Mouse (Mus musculus) cortical plate, adult 2 months (tissue): ENCODE data around the gene Dstn. TPM values are rescaled to one million over a fixed set of nuclear protein-coding genes. Genes with fewer than 3 reads are reported as not detected.

Source experiments
- H3K27ac ChIP-seq: fragments of 200-500 bp; 2 replicates; pipeline ENCODE4 v1.5.1; 2012; ENCODE audit warnings: low read length, control low read depth, inconsistent platforms; ENCODE audit not compliant: insufficient read depth
- H3K4me1 ChIP-seq: fragments of 200-500 bp; 2 replicates; pipeline ENCODE4 v1.6.1; 2011; ENCODE audit warnings: low read length; ENCODE audit not compliant: control insufficient read depth, insufficient read depth
- H3K4me3 ChIP-seq: fragments of 200-500 bp; 2 replicates; pipeline ENCODE4 v1.5.1; 2011; ENCODE audit warnings: mild to moderate bottlenecking, low read length, control low read depth; ENCODE audit not compliant: insufficient read depth
- CTCF ChIP-seq: fragments of 200-500 bp; IDR thresholded peaks from 2 replicates; pipeline ENCODE4 v1.5.1; 2011; ENCODE audit warnings: mild to moderate bottlenecking, control low read depth, low read length; ENCODE audit not compliant: insufficient read depth; ENCODE audit errors: extremely low read depth
- POLR2A ChIP-seq: fragments of 200-500 bp; IDR thresholded peaks from 2 replicates; pipeline ENCODE4 v1.6.1; 2011; ENCODE audit warnings: mild to moderate bottlenecking, low read length, control low read depth; ENCODE audit not compliant: insufficient read depth; ENCODE audit errors: extremely low read depth
- polyA plus RNA-seq: library from polyadenylated mRNA; depleted of rRNA; stranded (reverse); fragments of >200 nt; gene quantifications from 2 replicates; pipeline ENCODE4 v1.2.3, GENCODE M21; 2012

Gene Dstn
- polyA plus RNA-seq, 1 experiment: 128 TPM

DNA sequence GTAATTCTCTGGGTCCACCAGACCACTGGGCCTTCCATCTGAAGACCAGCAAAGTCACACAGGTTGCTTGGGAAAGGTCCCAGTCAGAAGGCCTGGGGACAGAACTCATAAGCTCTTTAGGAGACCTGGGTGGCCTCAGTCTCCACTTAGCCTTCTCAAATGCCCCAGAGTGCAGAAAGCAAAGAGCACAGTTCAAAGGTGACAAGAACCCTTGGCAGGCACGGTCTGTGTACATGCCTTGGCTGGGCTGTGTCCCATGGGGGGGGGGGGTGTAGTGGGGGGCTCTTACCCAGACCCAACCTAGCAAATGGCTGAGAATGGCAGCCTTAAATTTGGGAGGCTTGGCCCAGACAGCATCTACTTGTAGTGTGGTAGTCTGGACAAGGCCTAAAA is 35.9 kb downstream of the Dstn start:
- TF ChIP-seq CTCF: no peak
- no peak for TF ChIP-seq POLR2A

DNA sequence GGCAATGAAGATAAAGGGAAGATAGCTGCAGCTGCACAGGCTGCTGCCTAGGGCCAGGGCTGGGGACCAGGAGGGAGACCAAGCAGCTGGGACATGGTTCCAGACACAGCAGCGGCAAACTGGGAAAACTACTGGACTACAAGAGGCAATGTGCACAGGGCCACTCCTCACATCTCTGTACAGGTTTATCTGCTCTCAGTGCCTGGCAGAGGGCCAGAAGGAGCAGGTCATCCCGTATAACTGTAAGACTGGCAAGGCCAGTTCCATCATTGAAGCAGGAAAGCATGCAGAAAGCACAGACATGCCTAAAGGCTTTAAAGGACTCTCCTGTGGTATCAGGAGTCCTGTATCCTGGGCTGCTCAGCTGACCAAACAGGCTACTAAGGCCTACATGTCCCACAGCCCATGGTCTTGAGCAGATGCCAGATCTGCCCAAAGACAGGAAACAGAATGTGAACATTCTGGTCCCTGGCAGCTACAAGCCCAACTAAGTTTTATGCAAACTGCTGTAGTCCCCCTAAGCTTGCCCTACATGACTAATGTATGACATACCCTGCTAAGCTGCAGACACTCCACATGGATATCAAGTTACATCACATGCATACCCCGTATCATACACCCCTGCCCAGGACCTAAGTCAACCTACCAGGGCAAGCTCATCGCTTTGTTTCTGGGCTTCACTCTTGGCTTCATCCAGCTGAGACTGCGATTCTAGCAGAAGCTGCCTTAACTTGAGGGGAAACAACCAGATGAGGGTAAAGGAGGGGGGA is 36.6 kb downstream of the Dstn start:
- no peak overlapping the region for H3K27ac ChIP-seq
- no peaks in the 10 kb centered on the region for H3K4me1 ChIP-seq
- no peak for TF ChIP-seq CTCF
- TF ChIP-seq POLR2A: no peak
- no peak overlapping the region for H3K4me3 ChIP-seq

More for the DNA sequence above, 35.9 kb downstream of the Dstn start:
- no peak overlapping the region for H3K4me3 ChIP-seq
- no peaks in the 10 kb centered on the region for H3K4me1 ChIP-seq
- no peak overlapping the region for H3K27ac ChIP-seq

DNA sequence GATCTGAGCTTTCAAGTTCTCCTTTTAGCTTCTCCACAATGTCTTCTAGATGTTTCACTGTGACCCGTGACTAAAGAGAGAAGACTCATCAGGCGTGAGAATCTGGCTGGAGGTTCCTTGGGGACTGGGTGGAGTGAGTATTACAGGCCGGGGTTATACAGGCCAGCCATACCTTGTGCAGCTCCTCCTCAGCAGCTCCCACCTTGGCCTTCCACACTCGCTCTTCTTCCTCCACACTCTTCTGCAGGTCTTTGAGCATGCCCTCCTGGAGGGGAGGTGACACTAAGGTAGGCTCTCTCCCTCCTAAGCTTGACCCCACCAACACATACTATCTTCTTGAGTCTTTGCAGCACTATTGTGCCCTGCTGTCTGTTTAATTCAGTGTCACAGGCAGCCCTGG is 38.8 kb downstream of the Dstn start:
- Histone ChIP-seq H3K27ac (no peak overlapping the region), H3K4me1 (no peaks in the 10 kb centered on the region), H3K4me3 (no peak overlapping the region)
- TF ChIP-seq CTCF: no peak
- no peak for TF ChIP-seq POLR2A

DNA sequence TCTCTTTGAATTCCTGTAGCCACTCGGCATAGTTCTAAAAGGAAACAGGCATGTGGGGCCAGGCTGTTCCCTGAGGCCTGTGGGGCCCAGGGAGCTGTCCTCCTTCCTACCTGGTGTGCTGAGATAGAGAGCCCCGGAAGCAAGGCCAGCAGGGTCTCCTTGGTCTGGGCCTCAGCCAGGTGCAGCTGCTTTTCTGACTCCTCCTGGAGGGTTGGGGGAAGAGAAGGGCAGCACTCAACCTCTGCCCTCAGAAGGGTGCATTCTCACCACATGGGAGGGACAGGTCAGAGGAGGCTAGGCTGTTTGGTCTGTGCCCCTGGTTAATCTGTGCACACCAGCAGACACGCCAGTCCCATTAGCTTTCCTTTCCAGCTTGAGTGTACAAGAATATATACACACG is 39.9 kb downstream of the Dstn start:
- no peaks in the 10 kb centered on the region for H3K4me1 ChIP-seq
- no peak overlapping the region for H3K27ac ChIP-seq
- H3K4me3 ChIP-seq: no peak overlapping the region
- no peak for TF ChIP-seq CTCF
- no peak for TF ChIP-seq POLR2A

GRCm38 (mm10) chr2:143955746-143956145 is 40.6 kb downstream of the Dstn start:
- Histone ChIP-seq H3K27ac (no peak overlapping the region), H3K4me3 (no peak overlapping the region), H3K4me1 (no peaks in the 10 kb centered on the region)
- no peak for TF ChIP-seq CTCF
- TF ChIP-seq POLR2A: no peak

DNA sequence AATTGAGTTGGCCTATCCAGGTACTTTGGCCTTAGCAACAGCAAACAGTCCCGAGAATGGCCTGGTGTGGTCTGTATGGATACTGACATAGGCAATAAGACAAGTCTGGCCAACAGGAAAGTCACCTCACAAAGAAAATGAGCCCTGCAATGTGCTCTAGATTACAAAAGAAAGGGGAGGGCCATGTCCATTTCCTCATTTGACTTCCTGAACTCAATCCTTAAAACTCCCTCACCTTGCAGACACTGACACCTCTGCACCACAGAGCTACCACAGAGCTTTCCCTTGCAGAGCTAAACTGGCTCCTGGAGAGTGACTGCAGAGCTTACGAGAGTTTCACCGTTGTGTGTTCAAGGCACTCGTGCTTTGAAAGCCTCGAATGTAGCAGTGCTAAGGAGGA is 47.1 kb downstream of the Dstn start:
- Histone ChIP-seq H3K4me3 (no peak overlapping the region), H3K27ac (no peak overlapping the region), H3K4me1 (no peaks in the 10 kb centered on the region)
- TF ChIP-seq CTCF (no peak), POLR2A (no peak)

DNA sequence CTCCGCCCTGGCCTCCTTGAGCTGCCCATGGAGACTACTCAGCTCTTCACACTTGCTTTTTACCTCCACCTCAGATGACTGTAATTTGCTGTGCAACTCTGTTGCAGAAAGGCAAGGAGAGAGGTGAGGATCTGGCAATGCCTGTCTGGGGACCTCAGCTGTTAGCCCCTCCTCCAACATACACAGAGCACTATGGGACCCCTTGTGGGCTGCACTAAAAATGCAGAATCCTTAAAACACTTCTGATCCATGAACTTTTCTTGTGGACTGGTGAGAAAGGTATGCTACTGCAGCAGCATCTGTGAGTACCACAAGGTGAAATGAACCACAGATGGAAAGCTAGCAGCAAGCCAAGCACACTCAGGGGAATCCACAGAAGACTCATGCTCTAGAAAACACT is 48.2 kb downstream of the Dstn start:
- TF ChIP-seq POLR2A (no peak), CTCF (no peak)
- H3K27ac ChIP-seq: no peak overlapping the region

DNA sequence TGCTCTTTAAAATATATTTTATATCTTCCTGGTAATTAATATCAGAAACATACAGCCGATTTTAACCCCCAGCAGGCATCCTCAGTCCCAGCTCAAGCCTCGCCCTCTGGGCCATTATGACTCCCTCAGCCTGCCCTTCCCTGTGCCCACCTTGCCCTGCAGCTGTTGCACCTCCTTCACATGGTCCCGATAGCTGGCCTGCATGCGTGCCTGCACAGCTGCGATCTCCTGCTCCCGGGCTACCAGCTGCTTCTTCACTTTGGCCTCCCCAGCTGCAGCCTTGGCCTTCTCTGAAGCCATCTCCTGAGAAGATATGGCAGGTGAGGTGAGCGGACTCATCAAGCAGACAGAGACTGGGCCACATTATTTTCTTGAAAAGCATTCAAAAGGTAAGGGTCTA is 54.1 kb downstream of the Dstn start:
- Histone ChIP-seq H3K4me3 (no peak overlapping the region), H3K4me1 (no peaks in the 10 kb centered on the region), H3K27ac (no peak overlapping the region)
- TF ChIP-seq POLR2A: no peak

More for the DNA sequence above, 48.2 kb downstream of the Dstn start:
- Histone ChIP-seq H3K4me3 (no peak overlapping the region), H3K4me1 (no peaks in the 10 kb centered on the region)

DNA sequence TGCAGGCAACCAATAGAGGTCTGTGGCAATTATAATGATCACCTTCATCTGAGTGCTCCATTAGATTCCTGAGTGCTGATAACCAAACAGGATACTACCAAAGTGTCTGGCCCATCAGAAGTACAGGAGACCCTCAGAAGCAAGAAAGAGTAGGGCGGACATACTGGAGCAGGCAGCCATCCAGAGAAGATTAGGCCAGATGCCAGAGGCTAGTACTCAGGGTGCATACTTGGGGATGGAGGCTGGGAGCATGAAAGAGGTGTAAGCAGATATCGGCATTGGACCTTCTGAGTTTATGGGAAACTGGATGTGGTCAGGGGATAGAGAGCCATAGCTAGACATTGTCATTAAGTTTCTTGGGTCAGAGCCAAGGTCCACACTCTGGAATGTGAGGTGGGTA is 55.7 kb downstream of the Dstn start:
- TF ChIP-seq POLR2A: no peak
- no peak for TF ChIP-seq CTCF

DNA sequence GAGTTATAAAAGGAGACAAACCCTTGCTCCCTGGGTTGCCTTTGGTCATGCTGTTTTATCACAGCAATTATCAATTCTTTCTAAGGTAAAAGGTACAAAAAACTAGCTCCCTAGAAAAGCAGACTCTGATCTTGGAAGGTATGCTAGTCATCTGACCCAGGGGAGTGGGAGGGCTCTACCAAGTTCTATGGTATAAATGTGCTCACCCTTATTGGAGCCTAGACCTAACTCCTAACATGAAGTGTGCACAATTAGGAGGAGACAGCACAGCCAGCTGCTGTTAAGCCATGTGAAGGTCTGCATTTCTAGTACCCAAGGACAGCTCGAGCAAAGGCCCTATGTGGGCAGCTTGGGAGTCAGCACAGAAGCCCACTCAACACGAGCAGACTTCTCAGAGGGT is 56.8 kb downstream of the Dstn start:
- Histone ChIP-seq H3K4me1 (no peaks in the 10 kb centered on the region), H3K27ac (no peak overlapping the region), H3K4me3 (no peak overlapping the region)
- TF ChIP-seq CTCF: no peak
- no peak for TF ChIP-seq POLR2A

More for the DNA sequence above, 55.7 kb downstream of the Dstn start:
- Histone ChIP-seq H3K27ac (no peak overlapping the region), H3K4me1 (no peaks in the 10 kb centered on the region), H3K4me3 (no peak overlapping the region)

DNA sequence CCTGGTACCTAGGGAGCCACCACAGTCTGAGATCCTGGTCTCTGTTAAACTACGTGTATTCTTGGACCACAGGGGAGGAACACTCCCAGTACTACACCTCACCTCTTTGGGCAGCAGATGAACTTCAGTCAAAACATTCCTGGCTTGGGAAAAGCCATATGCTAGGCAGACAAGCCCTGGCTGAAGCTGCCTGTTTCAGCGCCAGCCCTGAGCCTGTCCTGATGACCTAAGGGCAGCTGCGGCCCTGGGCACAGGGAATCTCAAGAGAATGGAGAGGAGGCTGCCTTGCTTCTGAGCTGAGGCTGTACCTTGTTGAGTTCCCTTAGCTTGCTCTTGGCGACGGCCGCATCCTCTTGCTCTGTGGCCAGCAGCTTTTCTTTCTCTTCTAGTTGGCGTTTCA is 58.0 kb downstream of the Dstn start:
- no peaks in the 10 kb centered on the region for H3K4me1 ChIP-seq
- no peak overlapping the region for H3K27ac ChIP-seq
- no peak overlapping the region for H3K4me3 ChIP-seq
- TF ChIP-seq POLR2A (no peak), CTCF (no peak)
